ENCODE assay signal across 24 mouse cellular contexts in the genomic region with DNA sequence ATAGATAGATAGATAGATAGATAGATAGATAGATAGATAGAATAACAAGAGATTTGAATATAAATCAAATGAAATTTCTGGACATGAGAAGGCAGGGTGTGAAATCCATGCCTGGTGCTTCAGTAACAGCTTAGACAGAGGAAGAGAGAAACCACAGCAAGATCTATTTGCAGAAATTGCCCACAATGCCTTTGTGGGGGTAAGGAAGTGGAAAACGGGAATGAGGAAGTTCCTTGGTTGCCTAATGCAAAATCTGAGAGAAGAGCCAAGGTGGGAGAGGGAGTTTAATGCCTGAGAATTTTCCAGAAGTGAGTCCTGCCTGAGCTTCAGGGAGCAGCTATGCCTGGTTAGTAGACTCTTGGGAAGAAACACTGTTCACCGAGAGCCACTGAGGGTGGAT. TPM values are rescaled to one million over a fixed set of nuclear protein-coding genes. Genes with fewer than 3 reads are reported as not detected.
A peak's percentile ranks its signal among the peaks of the same experiment; 100 is the strongest.
DNase-seq lines count a peak whose midpoint lies in the region; ATAC-seq and TF ChIP-seq lines count a peak whose summit lies in the region.
"Had no signal": no experiment of that assay in that cellular context is flagged by ENCODE, and none has a peak within 500 bp of the region (broad histone marks: within the 10 kb centered on the region; RNA-seq: fewer than 3 reads in every experiment).

No protein-coding gene starts in this region.

- TF ChIP-seq CTCF in lung, adult 2 months (IDR thresholded peaks at IDR 0.05; ENCODE audit: insufficient read depth, low read length) = no peak
- no peak for TF ChIP-seq CTCF in lung, postnatal 0 days (IDR thresholded peaks at IDR 0.05)

- no peak overlapping the region for H3K9ac ChIP-seq in lung, postnatal 0 days (replicated peaks; ENCODE audit: low read depth)
- H3K9ac ChIP-seq: embryonic facial prominence, embryonic 15.5 days; hindbrain, embryonic 12.5 days had no signal

- no peaks in the 10 kb centered on the region for H3K9me3 ChIP-seq in lung, postnatal 0 days (ENCODE audit: low read length)
- H3K9me3 ChIP-seq: embryonic facial prominence, embryonic 15.5 days had no signal

- H3K27ac ChIP-seq in lung, postnatal 0 days (ENCODE audit: low read length) = no peak overlapping the region
- H3K27ac ChIP-seq: embryonic facial prominence, embryonic 15.5 days; forebrain, embryonic 10.5 days; gastrocnemius, adult 2 months; hindbrain, embryonic 12.5 days had no signal

- no peak overlapping the region for H3K4me2 ChIP-seq in lung, postnatal 0 days (replicated peaks; ENCODE audit: low read depth, low read length)
- H3K4me2 ChIP-seq: embryonic facial prominence, embryonic 15.5 days; hindbrain, embryonic 12.5 days had no signal

- peak; percentile 6 for DNase-seq in lung, postnatal 36 days
- no peak for DNase-seq in lung, adult 2 months
- peak; percentile 1 for DNase-seq in c-Kit-positive CD71-negative TER-119-negative erythroid progenitor cells, embryonic 14.5 days (ENCODE audit: low read depth)
- DNase-seq in spleen, adult 18-20 months = no peak
- DNase-seq in lung, postnatal 25 days (ENCODE audit: low spot score) = no peak
- no peak for DNase-seq in lung, postnatal 0 days (ENCODE audit: low spot score)
- DNase-seq: adrenal gland, postnatal 10 days; cerebellum, adult 18-20 months; cerebellum, adult 9-11 months; cerebellum, postnatal 36 days; embryo, embryonic 11 days; gastrocnemius, adult 2 months; gastrocnemius, postnatal 25 days; heart, adult 11 months; heart, postnatal 10 days; heart, postnatal 4 days had no signal

- no peak overlapping the region for H3K4me3 ChIP-seq in lung, adult 2 months (replicated peaks; ENCODE audit: extremely low read depth, low read depth, low read length)
- H3K4me3 ChIP-seq in lung, postnatal 0 days (ENCODE audit: low read depth, low read length) = no peak overlapping the region
- H3K4me3 ChIP-seq: embryonic facial prominence, embryonic 15.5 days; erythroblast, embryonic 14.5 days; forebrain, embryonic 10.5 days; gastrocnemius, adult 2 months; hindbrain, embryonic 12.5 days had no signal

- no peaks in the 10 kb centered on the region for H3K36me3 ChIP-seq in lung, postnatal 0 days (ENCODE audit: insufficient read depth, low read length)
- H3K36me3 ChIP-seq: embryonic facial prominence, embryonic 15.5 days; forebrain, embryonic 10.5 days; hindbrain, embryonic 12.5 days had no signal

- TF ChIP-seq EP300 in lung, postnatal 0 days (IDR thresholded peaks at IDR 0.05) = no peak

- no peaks in the 10 kb centered on the region; the same call in 1 of the 2 replicates for H3K4me1 ChIP-seq in lung, adult 2 months (ENCODE audit: control insufficient read depth, insufficient read depth, low read length)
- no peaks in the 10 kb centered on the region for H3K4me1 ChIP-seq in lung, postnatal 0 days (ENCODE audit: insufficient read depth, low read depth, low read length)

- peak; percentile 75 for ATAC-seq in megakaryocyte, adult 5-6 weeks (ENCODE audit: poor library complexity, severe bottlenecking)
- ATAC-seq in lung, postnatal 0 days = no peak
- ATAC-seq: forebrain, embryonic 14.5 days; hindbrain, embryonic 16.5 days had no signal

- TF ChIP-seq POLR2A in lung, adult 2 months (IDR thresholded peaks at IDR 0.05; ENCODE audit: borderline replicate concordance, extremely low read depth, low read depth, low read length) = no peak

- 65% methylated on average over 2 of the region's 2 CpGs for WGBS in lung, adult 2 months
- WGBS in lung, postnatal 0 days = 68% methylated on average over 2 of the region's 2 CpGs

- 0 out of 2 replicates have a peak, but pooled peaks cover 2% of the 10 kb centered on the region for H3K27me3 ChIP-seq in lung, postnatal 0 days (replicated peaks; ENCODE audit: insufficient read depth, low read length)
- H3K27me3 ChIP-seq: embryonic facial prominence, embryonic 15.5 days had no signal

RNA-seq across cellular contexts. Expression of a gene that starts 31.8 kb away (rescaled TPM):
- 0.19 and 0.22 TPM in 2 replicates for polyA plus RNA-seq in lung, adult 2 months (2012; rRNA removed)
- not detected in 2 replicates for total RNA-seq in megakaryocyte, adult 5-6 weeks (2015)
- total RNA-seq in megakaryocyte, adult 5-6 weeks (2017) = not detected in 2 replicates
- not detected in 2 replicates for polyA plus RNA-seq in lung, postnatal 0 days (2015; fragmentation: Nextera tagmentation; extraction: Ambion mirVana)
- total RNA-seq: gastrocnemius, adult 2 months; gastrocnemius, postnatal 25 days; heart, postnatal 10 days; heart, postnatal 4 days had no signal
- polyA plus RNA-seq: erythroblast, embryonic 14.5 days; heart, embryonic 14.5 days; hindbrain, embryonic 12.5 days had no signal

RNA-seq across cellular contexts. Expression of a gene that starts 49.2 kb away (rescaled TPM):
- 330 and 497 TPM in 2 replicates for polyA plus RNA-seq in lung, adult 2 months (2012; rRNA removed)
- not detected in 2 replicates for total RNA-seq in megakaryocyte, adult 5-6 weeks (2015)
- 0.15 TPM in 1 of 2 replicates, not detected in the other for total RNA-seq in megakaryocyte, adult 5-6 weeks (2017)
- polyA plus RNA-seq in lung, postnatal 0 days (2015; fragmentation: Nextera tagmentation; extraction: Ambion mirVana) = 141 and 151 TPM in 2 replicates

Comparison
In these comparisons a context has a peak if more than half of its experiments do, and no peak if none do; other contexts are left out.
1. DNase-seq: peak in lung, postnatal 36 days (single experiment) and c-Kit-positive CD71-negative TER-119-negative erythroid progenitor cells, embryonic 14.5 days (single experiment); none in lung, adult 2 months (single experiment), spleen, adult 18-20 months (0 of 2), lung, postnatal 25 days (single experiment) and lung, postnatal 0 days (single experiment).